Mouse (Mus musculus) ovary, postnatal 36 days (tissue): ENCODE data around the gene Lnx1.

Experiments
- DNase-seq: peaks from one replicate; pipeline ENCODE4 v3.0.0; 2022; ENCODE audit warnings: low spot score, mixed read lengths

Lnx1 gene

DNA sequence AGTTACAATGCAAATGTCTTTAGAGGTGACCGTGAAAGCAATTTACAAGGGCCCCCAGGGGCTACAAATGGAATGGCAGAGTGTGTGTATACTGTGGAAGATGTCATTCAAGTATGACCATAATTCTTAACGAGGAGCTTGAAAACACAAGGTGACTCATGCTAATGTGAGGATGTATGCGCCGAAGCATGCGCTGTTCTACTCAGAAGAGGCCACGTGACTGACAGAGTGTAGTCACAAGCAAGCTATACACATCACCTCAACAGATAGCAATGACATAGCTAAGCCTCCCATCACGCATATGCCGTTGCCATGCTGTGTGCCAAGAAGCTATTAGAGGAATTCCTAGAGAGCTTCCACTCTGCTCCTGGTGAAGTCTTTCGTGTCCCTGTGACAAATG is 5.2 kb downstream of the Lnx1 start:
- DNase-seq: no peak

DNA sequence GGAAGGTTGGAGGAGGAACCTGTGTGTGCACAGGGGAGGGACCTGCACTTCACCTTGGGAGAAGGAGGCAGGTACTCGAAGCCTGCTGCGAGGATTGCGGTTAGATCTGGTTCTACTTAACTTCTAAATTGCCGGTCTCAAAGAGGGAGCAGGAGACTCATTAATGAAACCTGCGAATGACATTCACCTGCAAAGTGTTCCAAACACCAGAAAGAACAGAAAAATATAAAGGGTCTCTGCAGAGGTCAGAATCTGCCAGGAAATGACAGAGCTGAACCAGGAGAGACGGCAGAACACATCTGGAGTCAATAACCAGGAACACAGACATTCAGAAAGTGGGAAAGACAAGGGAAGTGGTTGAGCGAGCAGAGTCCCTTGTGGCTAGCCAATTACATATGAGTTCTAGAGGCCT is 8.3 kb downstream of the Lnx1 start:
- DNase-seq: no peak

GRCm38 (mm10) chr5:74693836-74694235 is 8.9 kb downstream of the Lnx1 start:
- DNase-seq: no peak

DNA sequence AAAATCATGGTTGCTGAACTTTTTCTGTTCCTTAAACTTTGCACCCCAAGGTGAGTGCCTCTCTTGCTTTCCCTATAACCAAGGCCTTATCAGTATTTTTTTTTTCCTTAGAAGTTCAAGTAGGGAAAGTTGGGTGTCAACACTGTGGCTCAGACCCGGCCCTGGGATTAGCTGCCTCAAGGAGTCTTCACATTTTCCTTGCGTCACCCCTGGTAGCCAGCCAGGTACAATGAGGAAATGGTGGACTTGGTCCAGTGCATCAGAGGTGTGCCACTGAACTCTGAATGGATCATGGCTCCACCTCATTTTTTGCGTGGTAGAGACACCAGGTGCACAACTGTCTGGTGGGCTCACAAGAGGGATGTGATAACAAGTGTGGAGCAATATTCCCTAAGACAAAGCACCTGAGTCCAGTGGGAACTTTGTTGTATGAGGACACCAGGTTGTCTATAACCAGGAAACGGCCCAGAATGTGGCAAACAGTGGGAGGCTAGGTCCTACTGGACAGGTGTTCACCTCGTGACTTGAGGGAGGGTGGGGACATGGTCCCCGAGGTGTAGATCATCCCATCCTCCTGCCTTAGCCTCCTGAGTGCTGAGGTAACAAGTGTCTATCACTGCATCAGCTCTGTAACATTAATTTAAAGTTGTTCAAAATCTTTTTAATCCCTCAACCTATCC is 10.2 kb downstream of the Lnx1 start:
- no peak for DNase-seq

DNA sequence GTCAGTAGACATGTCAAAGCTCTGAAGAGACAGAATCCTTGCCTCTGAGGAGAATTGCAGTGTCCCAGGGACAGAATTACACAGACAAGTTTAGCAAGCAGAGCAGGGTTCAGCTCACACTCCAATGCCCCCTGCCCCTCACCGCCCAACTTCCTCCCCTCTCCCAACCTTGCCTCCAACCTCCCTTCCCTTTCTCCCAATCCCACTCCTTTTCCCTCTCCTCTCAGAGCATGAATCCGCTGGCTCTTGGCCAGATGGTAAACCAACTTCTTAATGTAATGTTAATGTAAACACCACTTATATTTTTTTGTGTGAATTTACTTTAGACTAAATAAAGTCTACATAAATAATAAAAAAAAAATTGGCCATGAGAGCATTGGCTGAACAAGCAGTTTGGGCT is 13.9 kb downstream of the Lnx1 start:
- no peak for DNase-seq

DNA sequence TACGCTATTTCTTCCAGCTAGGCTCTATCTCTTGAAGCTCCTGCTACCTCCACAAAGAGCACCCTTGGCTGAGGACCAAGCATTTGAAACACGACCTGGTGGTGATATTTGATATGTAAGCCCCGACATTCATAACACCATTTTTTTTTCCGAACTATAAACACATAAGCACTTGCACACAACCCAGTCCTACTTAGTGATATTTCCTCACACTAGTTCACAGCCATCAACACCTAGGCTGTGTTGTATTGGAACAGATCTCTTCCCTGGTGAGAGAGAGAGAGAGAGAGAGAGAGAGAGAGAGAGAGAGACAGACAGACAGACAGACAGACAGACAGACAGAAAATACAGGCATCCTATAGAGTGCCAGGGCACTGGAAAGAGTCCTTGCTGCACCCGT is 17.8 kb downstream of the Lnx1 start:
- DNase-seq: no peak

DNA sequence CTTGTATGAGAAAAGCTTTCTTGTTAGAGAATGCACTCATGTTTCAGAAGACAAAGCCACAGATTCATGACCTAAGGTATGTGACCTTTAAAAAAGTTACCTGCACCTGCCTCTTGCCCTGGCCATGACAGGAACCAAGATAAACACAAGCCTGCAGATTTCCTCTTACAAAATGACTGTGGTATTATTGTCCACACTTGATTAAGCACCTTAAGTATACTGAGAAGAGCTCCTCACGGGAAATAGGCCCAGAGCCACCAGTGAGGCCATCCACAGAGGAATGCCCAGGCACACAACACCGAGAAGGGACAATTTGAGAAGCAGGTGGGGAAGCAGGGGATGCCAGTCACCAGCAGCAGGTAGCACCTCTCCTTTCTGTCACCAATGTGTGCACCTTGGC is 18.9 kb downstream of the Lnx1 start:
- DNase-seq: no peak

GRCm38 (mm10) chr5:74682735-74683134 is 20.0 kb downstream of the Lnx1 start:
- no peak for DNase-seq

DNA sequence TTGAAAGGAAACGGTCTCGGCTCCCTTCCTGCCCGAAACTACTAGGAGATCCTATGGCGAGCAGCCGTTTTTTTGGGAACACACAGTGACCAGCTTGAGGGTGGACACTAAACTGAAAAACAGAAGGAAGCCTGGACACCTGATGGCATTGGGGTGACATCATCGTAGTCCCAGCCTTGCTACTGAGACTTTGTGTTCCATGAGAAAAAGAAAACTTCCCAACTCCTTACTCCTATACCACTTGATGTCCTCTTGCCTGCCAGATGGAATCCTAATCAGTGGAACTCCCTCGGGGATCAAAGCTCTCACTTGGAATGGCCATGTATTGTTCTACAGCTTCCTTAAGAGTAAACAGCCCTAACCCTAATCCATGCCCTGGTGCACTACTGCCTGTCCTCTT is 23.1 kb downstream of the Lnx1 start:
- DNase-seq: no peak

DNA sequence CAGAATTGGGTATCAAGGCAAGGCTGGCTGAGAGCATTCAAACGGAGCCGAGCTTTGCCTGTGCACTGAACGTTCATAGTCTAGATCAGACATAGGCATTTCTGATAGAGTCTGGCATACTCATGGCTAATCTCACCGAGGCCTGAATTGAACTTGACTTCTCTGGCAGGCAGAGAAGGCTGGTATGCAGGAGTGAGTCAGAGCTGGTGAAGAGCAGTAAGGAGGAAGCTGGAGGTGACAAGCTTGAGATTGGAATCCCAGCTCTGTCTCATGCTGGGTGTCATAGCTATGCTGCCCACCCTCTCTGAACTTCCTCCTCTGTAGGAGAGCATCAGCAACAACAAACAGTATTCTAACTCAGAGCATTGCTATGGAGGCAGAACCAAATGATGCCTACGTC is 24.0 kb downstream of the Lnx1 start:
- DNase-seq: no peak

- DNase-seq: no peak
These were observed 25.0 kb downstream of the Lnx1 start for GRCm38 (mm10) chr5:74677399-74678338.

DNA sequence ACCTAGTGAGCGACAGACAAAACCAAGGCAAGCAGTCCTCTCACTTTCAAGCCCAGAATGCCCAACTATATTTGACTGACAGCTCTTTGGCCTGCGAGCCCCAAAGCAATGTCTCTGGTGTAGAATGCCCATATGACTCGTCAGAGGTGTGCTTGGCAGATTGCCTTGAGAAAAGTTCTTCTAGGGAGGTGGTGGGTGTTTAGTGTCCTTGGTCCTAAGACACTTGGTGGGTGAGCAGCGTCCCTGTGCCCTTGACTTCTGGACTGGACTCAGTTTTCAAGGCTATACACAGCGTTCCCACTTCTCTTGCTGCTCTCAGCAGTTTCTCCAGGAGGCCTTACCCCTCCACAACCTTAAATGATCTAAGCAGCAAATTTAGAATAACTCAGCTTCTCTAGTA is 30.2 kb downstream of the Lnx1 start:
- peak; percentile 24 for DNase-seq

DNA sequence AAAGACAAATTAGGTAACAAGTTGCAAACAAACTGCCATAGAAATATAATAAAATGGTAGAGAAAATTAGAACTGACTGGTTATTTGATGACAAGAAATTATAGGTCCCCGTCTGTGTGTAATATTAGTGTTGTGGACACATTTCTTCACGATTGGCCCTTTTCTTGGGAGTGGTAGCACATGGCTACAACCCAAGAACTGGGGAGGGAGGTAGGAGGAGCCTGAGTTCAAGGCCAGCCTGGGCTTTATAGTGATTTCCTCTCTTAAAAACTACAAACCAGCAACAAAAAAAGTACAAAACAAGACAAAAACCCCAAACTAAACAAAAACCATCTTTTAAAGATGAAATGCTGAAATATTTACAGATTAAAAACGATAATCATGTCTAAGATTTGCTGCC is 31.8 kb downstream of the Lnx1 start:
- no peak for DNase-seq

DNA sequence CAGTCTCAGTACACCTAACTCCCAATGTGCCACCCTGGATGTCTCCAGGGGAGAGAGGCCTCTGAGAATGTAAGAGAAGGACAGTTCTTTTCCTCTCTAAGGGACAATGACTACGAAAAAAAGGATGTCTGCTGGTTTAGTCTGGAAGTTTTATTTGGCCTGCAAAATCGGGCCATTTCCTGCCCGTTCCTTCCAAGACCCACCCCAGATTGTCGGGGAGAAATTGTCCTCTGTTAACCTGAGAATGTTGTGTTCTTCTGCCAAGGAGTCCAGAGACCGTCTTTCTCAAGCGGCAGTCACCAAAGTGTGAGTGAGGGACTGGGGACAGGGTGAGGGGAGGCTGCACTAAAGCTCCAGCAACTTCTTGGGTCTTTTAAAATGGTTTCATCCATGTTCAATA is 32.8 kb downstream of the Lnx1 start:
- DNase-seq: no peak

DNA sequence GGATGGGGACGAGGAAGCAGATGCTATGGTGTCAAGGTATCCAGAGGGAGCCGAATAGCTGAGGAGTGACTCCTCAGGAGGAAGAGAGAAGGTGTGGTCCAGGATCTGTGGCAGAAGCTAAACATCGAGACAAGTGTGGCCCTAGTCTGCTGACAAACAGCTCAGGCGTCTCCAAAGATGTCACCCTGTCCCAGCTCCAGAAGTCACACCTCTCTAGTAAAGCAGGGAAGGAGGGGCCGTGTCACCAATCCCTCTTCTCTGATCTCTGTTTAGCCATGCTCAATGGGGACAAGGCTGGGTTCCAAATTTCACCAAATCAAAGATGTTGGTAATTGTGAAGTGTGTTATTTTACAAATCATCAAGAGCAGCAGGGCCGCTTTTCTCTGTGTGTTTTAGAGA is 33.8 kb downstream of the Lnx1 start:
- DNase-seq: no peak

DNA sequence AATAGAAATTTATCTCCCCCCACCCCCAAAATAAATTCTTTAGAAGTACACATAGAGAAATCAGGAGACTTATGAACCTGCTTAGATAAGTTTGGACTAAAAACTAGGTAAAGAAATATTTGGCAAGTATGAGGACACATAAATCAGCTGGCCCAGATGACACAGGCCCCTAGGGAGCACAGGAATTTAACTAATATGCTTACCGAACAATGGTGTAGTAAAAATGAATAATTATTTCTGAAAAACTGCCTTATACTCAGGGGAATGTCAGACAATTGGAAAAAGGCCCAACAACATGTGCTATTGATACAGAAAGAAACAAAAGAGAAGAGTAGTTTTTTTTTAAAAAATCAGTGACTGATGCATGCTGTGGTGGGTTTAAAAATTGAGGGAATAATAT is 40.1 kb downstream of the Lnx1 start:
- DNase-seq: no peak

- DNase-seq: no peak
These were observed 40.8 kb downstream of the Lnx1 start for GRCm38 (mm10) chr5:74661734-74662560.

GRCm38 (mm10) chr5:74659856-74660255 is 42.9 kb downstream of the Lnx1 start:
- DNase-seq: no peak

GRCm38 (mm10) chr5:74659281-74659680 is 43.4 kb downstream of the Lnx1 start:
- no peak for DNase-seq

- DNase-seq: no peak
These were observed 44.8 kb downstream of the Lnx1 start for GRCm38 (mm10) chr5:74657930-74658329.

DNA sequence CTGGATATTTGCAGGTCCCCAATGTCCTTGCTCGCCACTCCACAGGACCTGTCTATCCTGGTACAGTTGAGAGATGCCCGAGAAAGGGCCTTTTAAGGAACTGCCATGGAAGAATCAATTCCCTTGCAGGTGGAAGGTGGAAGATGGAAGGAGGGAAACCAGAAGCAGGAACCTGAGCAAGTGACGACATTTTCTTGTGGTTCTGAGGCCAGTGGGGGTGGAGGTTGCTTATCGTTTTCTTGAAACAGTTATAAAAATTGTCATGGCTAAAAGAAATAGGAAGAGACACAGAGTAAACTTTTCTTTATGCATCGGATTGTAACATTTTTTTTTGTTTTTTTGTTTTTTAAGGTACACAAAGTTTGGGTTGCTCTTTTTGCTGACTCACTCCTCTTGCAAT is 46.3 kb downstream of the Lnx1 start:
- no peak for DNase-seq

DNA sequence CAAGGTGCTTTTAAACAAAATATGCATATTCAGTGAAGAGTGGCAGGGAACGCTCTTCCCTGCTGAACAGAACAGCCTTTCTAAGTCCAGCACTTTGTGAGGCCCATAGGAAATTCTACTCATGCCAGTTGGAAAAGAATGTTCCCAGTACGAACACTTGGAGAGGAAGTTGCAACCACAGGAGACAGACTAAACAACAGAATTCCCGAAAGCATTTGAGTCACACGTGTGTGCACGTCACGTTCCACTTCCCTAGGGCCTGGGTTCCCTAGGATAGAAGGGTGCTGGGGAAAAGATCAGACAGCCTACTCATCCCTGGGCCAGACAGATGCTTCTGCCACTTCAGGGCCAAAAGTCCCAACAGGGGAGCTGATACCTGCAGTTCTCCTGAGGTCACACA is 48.2 kb downstream of the Lnx1 start:
- DNase-seq: no peak

DNA sequence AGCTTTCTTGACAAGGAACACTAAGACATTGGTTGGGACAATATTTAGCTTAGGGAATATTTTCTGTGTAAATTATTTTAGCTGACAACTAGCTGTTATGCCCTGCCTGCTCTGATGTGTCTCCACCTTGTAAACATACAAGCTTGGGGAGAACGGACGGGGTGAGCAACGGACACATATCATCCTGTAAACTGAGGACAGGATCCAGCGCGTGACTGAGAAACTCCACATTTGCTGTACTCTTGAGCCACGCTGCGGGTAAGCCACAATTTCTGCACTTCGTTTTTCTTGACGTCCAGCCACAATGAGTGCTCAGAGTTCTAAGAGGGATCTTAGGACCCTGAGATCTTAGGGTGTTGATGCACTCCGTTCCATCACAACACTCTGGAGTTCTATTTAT is 48.9 kb downstream of the Lnx1 start:
- DNase-seq: no peak
